Mouse (Mus musculus): ENCODE data around the gene Hist1h3a. TPM values are rescaled to one million over a fixed set of nuclear protein-coding genes. Genes with fewer than 3 reads are reported as not detected.

Hist1h3a gene
- polyA plus RNA-seq, 2 experiments: 5.8 to 36.1 TPM

GRCm38 (mm10) chr13:23739069-23739921 is 22.9 kb downstream of the Hist1h3a start:
- Histone ChIP-seq H3K9me3 (ENCODE audit: control insufficient read depth, low read length) (no peaks in the 10 kb centered on the region), H3K4me3 (ENCODE audit: insufficient read depth in 1 of 2, low read depth in 2 of 2, low read length in 2 of 2) (peak overlapping the region; percentile 65 to 86), H3K4me2 (ENCODE audit: low read depth) (peak overlapping the region; percentile 94), H3K36me3 (replicated peaks; ENCODE audit: control insufficient read depth, insufficient read depth, low read depth) (no peaks in the 10 kb centered on the region), H3K27me3 (ENCODE audit: control insufficient read depth, insufficient read depth, low read length) (no peaks in the 10 kb centered on the region), H3K9ac (replicated peaks) (peak overlapping the region; percentile 97), H3K4me1 (replicated peaks; ENCODE audit: control insufficient read depth in 2 of 2, insufficient read depth in 2 of 2, low read length in 1 of 2) (peaks cover 16 to 22% of the 10 kb centered on the region in 2 experiments), H3K27ac (peak overlapping the region; percentile 99)
- ATAC-seq (ENCODE audit: insufficient read depth) (peak; percentile 78), DNase-seq (ENCODE audit: low read depth in 3 of 3, low spot score in 3 of 3) (peak; percentile 90 to 96 (median 93))
- TF ChIP-seq EP300 (IDR thresholded peaks at IDR 0.05; ENCODE audit: low read depth): peak; percentile 68
- TF ChIP-seq CTCF (IDR thresholded peaks at IDR 0.05; ENCODE audit: low read depth): no peak; the same call in 1 of the 2 replicates
- WGBS (ENCODE audit: insufficient replicate concordance): under 1% methylated on average over 39 of the region's 39 CpGs

GRCm38 (mm10) chr13:23738677-23739068 is 23.5 kb downstream of the Hist1h3a start, which contains the start of gene Hist1h1c:
Gene Hist1h1c (plus strand): TSS chr13:23738808.
- under 1% methylated on average over 33 of the region's 38 CpGs for WGBS (ENCODE audit: insufficient replicate concordance)
- Histone ChIP-seq H3K4me2 (ENCODE audit: low read depth) (peak within 1 kb of the TSS; percentile 94), H3K36me3 (replicated peaks; ENCODE audit: control insufficient read depth, insufficient read depth, low read depth) (no peaks in the 10 kb centered on the region), H3K4me3 (ENCODE audit: insufficient read depth in 1 of 2, low read depth in 2 of 2, low read length in 2 of 2) (peak within 1 kb of the TSS; percentile 65 to 86), H3K9me3 (ENCODE audit: control insufficient read depth, low read length) (no peaks in the 10 kb centered on the region), H3K27ac (peak within 1 kb of the TSS; percentile 99), H3K4me1 (replicated peaks; ENCODE audit: control insufficient read depth in 2 of 2, insufficient read depth in 2 of 2, low read length in 1 of 2) (peaks cover 16 to 20% of the 10 kb centered on the region in 2 experiments), H3K9ac (replicated peaks) (peak within 1 kb of the TSS; percentile 97), H3K27me3 (ENCODE audit: control insufficient read depth, insufficient read depth, low read length) (no peaks in the 10 kb centered on the region)
- DNase-seq (ENCODE audit: low read depth in 3 of 3, low spot score in 3 of 3) (peak; percentile 90 to 91 (median 91)), ATAC-seq (ENCODE audit: insufficient read depth) (peak; percentile 77)
- TF ChIP-seq EP300 (IDR thresholded peaks at IDR 0.05; ENCODE audit: low read depth) (peak; percentile 81), CTCF (IDR thresholded peaks at IDR 0.05; ENCODE audit: low read depth) (peak; percentile 41)

DNA sequence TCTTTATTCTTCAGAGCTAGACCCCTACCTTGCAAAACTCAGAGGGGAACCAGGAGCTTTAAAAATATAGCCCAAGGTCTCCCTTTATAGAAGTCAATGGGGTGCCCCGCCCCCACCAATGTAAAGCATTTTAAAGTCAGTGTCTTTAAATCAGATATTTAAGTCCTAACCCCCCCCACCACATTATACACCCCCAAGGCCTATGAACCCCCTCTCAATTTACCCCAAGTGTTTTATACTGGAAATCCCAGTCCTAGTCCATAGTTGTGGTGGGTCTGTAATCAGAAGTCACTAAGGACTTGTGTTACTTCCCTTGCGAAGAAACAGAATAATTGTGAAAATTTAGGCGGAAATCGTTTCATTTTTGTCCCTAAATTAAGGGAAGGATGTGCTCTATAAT is 24.1 kb downstream of the Hist1h3a start:
- no peaks in the 10 kb centered on the region for H3K36me3 ChIP-seq (replicated peaks; ENCODE audit: control insufficient read depth, insufficient read depth, low read depth)
- H3K27me3 ChIP-seq (ENCODE audit: control insufficient read depth, insufficient read depth, low read length): no peaks in the 10 kb centered on the region
- H3K4me2 ChIP-seq (ENCODE audit: low read depth): peak overlapping the region; percentile 94
- H3K4me1 ChIP-seq (replicated peaks; ENCODE audit: control insufficient read depth in 2 of 2, insufficient read depth in 2 of 2, low read length in 1 of 2): peaks cover 16 to 17% of the 10 kb centered on the region in 2 experiments
- H3K9me3 ChIP-seq (ENCODE audit: control insufficient read depth, low read length): no peaks in the 10 kb centered on the region
- peak overlapping the region in 1 of 2 experiments; percentile 65; a peak in 2 of 4 replicates for H3K4me3 ChIP-seq (ENCODE audit: insufficient read depth in 1 of 2, low read depth in 2 of 2, low read length in 2 of 2)
- no peak for ATAC-seq (ENCODE audit: insufficient read depth)
- no peak for DNase-seq (ENCODE audit: low read depth in 3 of 3, low spot score in 3 of 3)
- peak overlapping the region; percentile 97 for H3K9ac ChIP-seq (replicated peaks)
- peak overlapping the region; percentile 99 for H3K27ac ChIP-seq
- TF ChIP-seq CTCF (IDR thresholded peaks at IDR 0.05; ENCODE audit: low read depth) (no peak), EP300 (IDR thresholded peaks at IDR 0.05; ENCODE audit: low read depth) (no peak)
- WGBS (ENCODE audit: insufficient replicate concordance): 19% methylated on average over 4 of the region's 4 CpGs

DNA sequence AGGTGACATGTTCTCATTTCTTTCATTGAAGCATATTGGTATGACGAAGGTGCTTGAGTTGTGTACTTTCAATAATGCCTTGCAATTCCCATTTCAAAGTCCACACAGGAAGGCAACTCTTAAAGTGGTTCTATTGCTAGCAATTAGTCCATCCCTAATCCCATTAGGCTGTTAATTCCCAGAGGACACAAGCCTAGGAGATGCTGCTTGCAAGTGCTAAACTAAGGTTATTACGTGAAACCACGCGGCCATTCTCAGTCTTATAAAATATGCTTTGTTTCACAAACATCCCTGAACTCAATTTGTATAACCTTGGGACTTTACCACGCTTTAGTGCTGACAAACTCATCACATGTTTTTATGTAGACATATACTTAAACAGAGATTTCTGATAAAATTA is 25.1 kb downstream of the Hist1h3a start:
- ATAC-seq (ENCODE audit: insufficient read depth) (no peak), DNase-seq (ENCODE audit: low read depth in 3 of 3, low spot score in 3 of 3) (no peak)
- no peak overlapping the region for H3K4me2 ChIP-seq (ENCODE audit: low read depth)
- H3K27ac ChIP-seq: peak overlapping the region; percentile 51
- H3K27me3 ChIP-seq (ENCODE audit: control insufficient read depth, insufficient read depth, low read length): no peaks in the 10 kb centered on the region
- H3K36me3 ChIP-seq (replicated peaks; ENCODE audit: control insufficient read depth, insufficient read depth, low read depth): no peaks in the 10 kb centered on the region
- H3K9me3 ChIP-seq (ENCODE audit: control insufficient read depth, low read length): no peaks in the 10 kb centered on the region
- peaks cover 12 to 14% of the 10 kb centered on the region in 2 experiments for H3K4me1 ChIP-seq (replicated peaks; ENCODE audit: control insufficient read depth in 2 of 2, insufficient read depth in 2 of 2, low read length in 1 of 2)
- no peak overlapping the region for H3K4me3 ChIP-seq (ENCODE audit: insufficient read depth in 1 of 2, low read depth in 2 of 2, low read length in 2 of 2)
- TF ChIP-seq EP300 (IDR thresholded peaks at IDR 0.05; ENCODE audit: low read depth): no peak
- no peak for TF ChIP-seq CTCF (IDR thresholded peaks at IDR 0.05; ENCODE audit: low read depth)
- 84% methylated on average over 5 of the region's 5 CpGs for WGBS (ENCODE audit: insufficient replicate concordance)
- no peak overlapping the region for H3K9ac ChIP-seq (replicated peaks)

DNA sequence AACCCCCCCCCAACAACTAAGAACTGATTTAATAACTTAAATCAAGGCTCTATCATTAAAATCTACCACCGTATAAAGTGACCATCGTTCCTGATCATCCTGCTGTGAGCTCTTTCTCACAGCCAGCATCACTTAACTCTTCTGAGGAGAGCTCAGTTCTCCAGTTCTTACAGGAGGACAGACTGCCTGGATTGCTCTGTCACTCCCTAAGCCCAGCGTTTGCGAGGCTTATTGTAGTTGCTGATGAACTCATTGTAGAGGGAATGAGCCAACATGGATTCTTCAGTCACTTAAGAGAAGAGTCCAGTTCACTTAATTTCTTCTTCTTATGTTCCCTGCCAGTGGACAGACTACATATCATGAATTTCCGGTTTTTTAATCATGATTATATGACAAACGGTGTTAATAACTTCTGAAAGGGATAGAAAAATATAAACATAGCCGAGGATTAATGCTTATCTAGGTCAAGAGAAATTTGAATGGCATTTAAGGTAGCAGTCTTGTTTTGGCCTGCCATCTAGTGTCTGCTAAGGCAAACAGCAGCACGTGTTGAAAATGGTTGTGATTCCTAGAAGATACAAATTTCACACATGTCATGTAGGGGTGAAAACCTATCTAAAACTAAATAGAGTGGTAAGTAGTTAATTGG is 29.9 kb downstream of the Hist1h3a start:
- no peak overlapping the region for H3K4me3 ChIP-seq (ENCODE audit: insufficient read depth in 1 of 2, low read depth in 2 of 2, low read length in 2 of 2)
- DNase-seq (ENCODE audit: low read depth in 3 of 3, low spot score in 3 of 3) (no peak), ATAC-seq (ENCODE audit: insufficient read depth) (no peak)
- no peaks in the 10 kb centered on the region for H3K27me3 ChIP-seq (ENCODE audit: control insufficient read depth, insufficient read depth, low read length)
- no peak overlapping the region for H3K9ac ChIP-seq (replicated peaks)
- no peak overlapping the region for H3K27ac ChIP-seq
- H3K4me2 ChIP-seq (ENCODE audit: low read depth): no peak overlapping the region
- 25% methylated on average over 8 of the region's 8 CpGs for WGBS (ENCODE audit: insufficient replicate concordance)
- peaks cover 11 to 14% of the 10 kb centered on the region in 2 experiments for H3K4me1 ChIP-seq (replicated peaks; ENCODE audit: control insufficient read depth in 2 of 2, insufficient read depth in 2 of 2, low read length in 1 of 2)
- no peaks in the 10 kb centered on the region for H3K36me3 ChIP-seq (replicated peaks; ENCODE audit: control insufficient read depth, insufficient read depth, low read depth)
- TF ChIP-seq EP300 (IDR thresholded peaks at IDR 0.05; ENCODE audit: low read depth) (no peak), CTCF (IDR thresholded peaks at IDR 0.05; ENCODE audit: low read depth) (peak; percentile 79)
- no peaks in the 10 kb centered on the region for H3K9me3 ChIP-seq (ENCODE audit: control insufficient read depth, low read length)
